Mouse (Mus musculus) intestine, postnatal 0 days (tissue): ENCODE measurements around the gene Ak5. TPM values are rescaled to one million over a fixed set of nuclear protein-coding genes. Genes with fewer than 3 reads are reported as not detected.
"Not testable (repeated sequence)": the region's sequence is repeated elsewhere in the genome, so short reads cannot be mapped to it uniquely, and the experiment has no call there.

Source experiments
- ATAC-seq: fragments of 200-750 bp; cut with Nextera tagmentation; 2 replicates; pipeline ENCODE4 v1.8.0; 2017; ENCODE audit warnings: mild to moderate bottlenecking, moderate TSS enrichment, moderate library complexity
- H3K27ac ChIP-seq: fragments of 300-500 bp; sonication (generic); 2 replicates; pipeline ENCODE4 v1.5.1; 2014; ENCODE audit warnings: mild to moderate bottlenecking, low read depth, low read length, moderate library complexity
- H3K27me3 ChIP-seq: fragments of 300-500 bp; sonication (generic); replicated peaks from 2 replicates; pipeline ENCODE4 v1.6.1; 2014; ENCODE audit warnings: low read length, mixed read lengths; ENCODE audit not compliant: control insufficient read depth, insufficient read depth
- H3K36me3 ChIP-seq: fragments of 300-500 bp; sonication (generic); 2 replicates; pipeline ENCODE4 v1.6.1; 2014; ENCODE audit warnings: mild to moderate bottlenecking, moderate library complexity; ENCODE audit not compliant: control insufficient read depth, insufficient read depth
- H3K4me1 ChIP-seq: fragments of 300-500 bp; sonication (generic); replicated peaks from 2 replicates; pipeline ENCODE4 v1.6.1; 2014; ENCODE audit warnings: antibody characterized with exemption, low read length, mixed read lengths; ENCODE audit not compliant: control insufficient read depth, insufficient read depth
- H3K4me2 ChIP-seq: fragments of 300-500 bp; sonication (generic); replicated peaks from 2 replicates; pipeline ENCODE4 v1.6.1; 2014; ENCODE audit warnings: low read depth, mild to moderate bottlenecking, moderate library complexity
- H3K4me3 ChIP-seq: fragments of 300-500 bp; sonication (generic); 2 replicates; pipeline ENCODE4 v1.5.1; 2014; ENCODE audit warnings: low read depth, low read length
- H3K9ac ChIP-seq: fragments of 300-500 bp; sonication (generic); 2 replicates; pipeline ENCODE4 v1.6.1; 2014; ENCODE audit warnings: mild to moderate bottlenecking, low read depth, low read length
- H3K9me3 ChIP-seq: fragments of 300-500 bp; sonication (generic); 2 replicates; pipeline ENCODE4 v1.6.1; 2016; ENCODE audit warnings: mixed run types; ENCODE audit not compliant: control insufficient read depth
- CTCF ChIP-seq: sonication (generic); IDR thresholded peaks from 2 replicates; pipeline ENCODE4 v1.5.1; 2016; ENCODE audit warnings: low read depth, mild to moderate bottlenecking, control low read depth, antibody characterized with exemption, moderate library complexity
- WGBS: fragments of 180-500 bp; shearing (Covaris S2); extraction: QIAGEN DNeasy Blood & Tissue Kit; methylation state at CpG from one replicate; pipeline ENCODE4 v1.1.7; 2014; 5-methylcytosine and 5-hydroxymethylcytosine counted together
- polyA plus RNA-seq: library from polyadenylated mRNA; unstranded; fragments of >200 nt; fragmentation: Nextera tagmentation; extraction: Ambion mirVana; gene quantifications from 2 replicates; pipeline ENCODE4 v1.2.1, GENCODE M21; 2015

Ak5 gene
- polyA plus RNA-seq, 1 experiment from 2014 or later = 0.33 TPM

DNA sequence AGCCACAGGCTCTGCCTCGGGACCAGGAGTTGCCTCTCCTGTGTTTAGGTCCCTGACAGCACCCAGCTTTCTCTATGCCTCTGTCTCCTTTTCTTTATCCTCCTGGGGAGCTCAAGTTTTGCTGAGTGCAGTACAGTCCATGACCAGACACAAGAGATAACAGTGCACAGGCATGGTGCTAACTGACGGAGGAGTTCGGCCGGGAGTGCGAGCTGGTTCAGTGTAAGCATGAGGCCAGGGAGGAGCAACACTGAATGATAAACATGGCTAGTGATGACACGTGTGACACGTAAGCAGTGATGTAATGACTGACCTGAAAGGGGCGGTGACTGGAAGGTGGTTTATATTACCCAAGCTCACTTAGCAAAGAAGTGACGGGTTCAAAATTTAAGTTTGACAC is 201.3 kb downstream of the Ak5 start:
- peaks cover 11% of the 10 kb centered on the region for H3K36me3 ChIP-seq
- no peak overlapping the region for H3K4me2 ChIP-seq
- peak; percentile 42; the same call in 1 of the 2 replicates for ATAC-seq
- H3K27me3 ChIP-seq = no peaks in the 10 kb centered on the region
- no peak overlapping the region for H3K27ac ChIP-seq
- no peak for TF ChIP-seq CTCF
- H3K4me3 ChIP-seq = no peak overlapping the region
- H3K9me3 ChIP-seq = no peaks in the 10 kb centered on the region
- H3K4me1 ChIP-seq = no peaks in the 10 kb centered on the region
- WGBS = 78% methylated on average over 9 of the region's 9 CpGs
- H3K9ac ChIP-seq = no peak overlapping the region

DNA sequence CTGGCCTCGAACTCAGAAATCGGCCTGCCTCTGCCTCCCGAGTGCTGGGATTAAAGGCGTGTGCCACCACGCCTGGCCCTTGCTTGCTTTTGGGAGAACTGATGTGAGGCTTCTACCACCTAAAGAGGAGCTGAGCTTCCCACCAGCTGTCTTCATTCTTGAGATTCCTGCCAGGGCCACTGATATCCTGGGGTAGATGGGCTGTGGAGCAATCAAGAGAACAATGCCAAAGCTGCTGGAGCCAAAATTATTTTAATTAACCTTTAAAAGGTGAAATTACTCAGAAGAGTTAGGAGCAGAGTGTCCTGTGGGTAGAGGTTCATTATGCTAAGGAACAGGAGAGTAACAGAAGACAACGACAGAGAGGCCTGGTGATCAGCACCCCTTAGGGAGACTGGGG is 202.8 kb downstream of the Ak5 start:
- peaks cover 17% of the 10 kb centered on the region for H3K36me3 ChIP-seq
- no peaks in the 10 kb centered on the region for H3K27me3 ChIP-seq
- no peaks in the 10 kb centered on the region for H3K4me1 ChIP-seq
- H3K4me2 ChIP-seq = no peak overlapping the region
- H3K4me3 ChIP-seq = no peak overlapping the region
- H3K27ac ChIP-seq = no peak overlapping the region
- no peak overlapping the region for H3K9ac ChIP-seq
- no peaks in the 10 kb centered on the region for H3K9me3 ChIP-seq
- TF ChIP-seq CTCF = no peak
- ATAC-seq = no peak
- 74% methylated on average over 4 of the region's 6 CpGs for WGBS

DNA sequence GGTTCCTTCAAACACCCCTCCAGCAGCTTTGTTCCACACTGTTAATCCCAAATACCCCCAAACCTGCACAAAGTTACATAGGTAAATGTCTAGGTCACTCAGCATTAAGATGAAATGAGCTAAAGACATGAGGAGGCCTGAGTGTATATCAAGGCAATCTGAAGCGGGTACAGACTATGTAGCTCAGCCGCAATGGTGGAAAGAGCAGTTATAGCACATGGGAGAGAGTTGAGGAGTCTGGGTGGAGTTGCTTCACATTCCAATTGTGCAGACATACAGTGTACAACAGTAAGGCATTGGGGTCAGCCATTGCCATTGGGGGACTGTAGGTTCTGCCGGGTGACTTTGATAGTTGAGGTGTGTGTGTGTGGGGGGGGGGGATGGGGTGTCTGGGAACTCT is 203.7 kb downstream of the Ak5 start:
- H3K36me3 ChIP-seq = peaks cover 17% of the 10 kb centered on the region
- no peak for TF ChIP-seq CTCF
- no peak overlapping the region for H3K4me2 ChIP-seq
- no peaks in the 10 kb centered on the region for H3K27me3 ChIP-seq
- no peaks in the 10 kb centered on the region for H3K4me1 ChIP-seq
- no peak for ATAC-seq
- WGBS = 97% methylated on average over 3 of the region's 3 CpGs
- H3K9me3 ChIP-seq = no peaks in the 10 kb centered on the region
- H3K4me3 ChIP-seq = no peak overlapping the region
- H3K9ac ChIP-seq = no peak overlapping the region
- no peak overlapping the region for H3K27ac ChIP-seq

DNA sequence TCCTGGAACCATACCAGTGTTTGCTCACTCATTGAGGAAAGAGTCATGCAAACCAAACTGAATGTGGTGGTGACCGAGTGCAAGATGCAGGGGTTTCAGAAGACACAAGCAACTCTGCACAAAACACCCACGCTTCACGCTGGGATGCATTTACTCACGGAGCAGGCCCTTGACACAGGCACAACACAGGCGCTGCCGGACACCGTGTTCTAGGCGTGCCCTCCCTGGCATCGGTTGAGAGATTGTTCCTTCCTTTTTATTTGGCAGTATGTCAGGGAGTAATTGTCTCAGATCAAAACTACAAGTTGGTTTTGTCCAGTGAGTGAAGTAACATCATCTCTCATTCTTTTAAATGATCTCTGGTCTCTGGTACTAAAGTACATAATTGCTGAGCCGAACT is 205.3 kb downstream of the Ak5 start:
- ATAC-seq = no peak
- Histone ChIP-seq H3K9ac (no peak overlapping the region), H3K36me3 (peaks cover 22% of the 10 kb centered on the region), H3K4me1 (no peaks in the 10 kb centered on the region), H3K4me2 (no peak overlapping the region), H3K27me3 (no peaks in the 10 kb centered on the region), H3K27ac (no peak overlapping the region), H3K9me3 (no peaks in the 10 kb centered on the region), H3K4me3 (no peak overlapping the region)
- 79% methylated on average over 10 of the region's 10 CpGs for WGBS
- TF ChIP-seq CTCF = no peak

DNA sequence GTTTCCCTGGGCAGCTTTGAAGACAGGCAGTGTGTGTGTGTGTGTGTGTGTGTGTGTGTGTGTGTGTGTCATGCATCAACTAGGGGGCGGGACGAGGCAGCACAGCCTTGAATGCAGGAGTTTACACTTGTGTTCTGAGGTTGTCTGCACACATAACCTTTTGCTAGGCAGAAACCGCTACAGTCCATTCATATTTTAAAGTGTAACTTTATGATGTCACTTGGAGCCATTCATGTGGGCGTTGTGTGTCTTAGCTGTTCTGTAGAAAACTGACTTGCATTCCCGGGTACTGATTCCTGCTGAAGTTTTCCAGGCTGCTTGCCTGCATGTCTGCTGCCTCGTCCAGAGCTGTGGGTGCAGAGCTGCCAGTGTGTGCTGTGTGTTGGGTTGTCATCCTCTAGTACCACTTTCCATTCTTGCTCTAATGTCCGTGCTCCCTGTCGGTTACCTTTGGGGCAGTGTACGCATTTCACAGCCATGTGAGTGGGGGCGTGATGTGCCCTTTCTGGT is 206.1 kb downstream of the Ak5 start:
- 77% methylated on average over 10 of the region's 10 CpGs for WGBS
- no peak overlapping the region for H3K27ac ChIP-seq
- no peak overlapping the region for H3K9ac ChIP-seq
- TF ChIP-seq CTCF = no peak
- no peaks in the 10 kb centered on the region for H3K27me3 ChIP-seq
- H3K4me2 ChIP-seq = no peak overlapping the region
- H3K9me3 ChIP-seq = no peaks in the 10 kb centered on the region
- no peak for ATAC-seq
- H3K36me3 ChIP-seq = peaks cover 29% of the 10 kb centered on the region
- no peak overlapping the region for H3K4me3 ChIP-seq
- no peaks in the 10 kb centered on the region for H3K4me1 ChIP-seq

DNA sequence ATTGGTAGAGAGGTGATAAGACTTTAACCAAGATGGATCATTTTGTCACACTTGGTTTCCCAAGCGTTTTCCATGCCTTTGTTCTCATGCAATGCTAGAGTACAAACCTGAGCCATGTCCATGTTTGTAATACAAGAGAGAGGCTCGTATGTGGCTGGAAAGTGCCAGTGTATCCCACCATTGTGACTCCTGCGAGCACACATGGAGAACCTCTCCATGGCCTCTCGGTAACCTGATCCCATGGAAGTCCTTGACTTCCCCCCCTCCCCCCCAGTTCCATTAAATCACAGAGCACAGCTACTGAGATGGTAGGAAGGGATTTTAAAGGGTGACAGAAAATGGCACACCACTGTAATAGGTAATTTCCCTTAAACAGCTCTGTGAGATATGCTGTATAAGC is 207.4 kb downstream of the Ak5 start:
- no peak for ATAC-seq
- no peak for TF ChIP-seq CTCF
- Histone ChIP-seq H3K4me1 (no peaks in the 10 kb centered on the region), H3K4me2 (no peak overlapping the region), H3K9me3 (no peaks in the 10 kb centered on the region), H3K27ac (no peak overlapping the region), H3K36me3 (peaks cover 41% of the 10 kb centered on the region), H3K9ac (no peak overlapping the region), H3K27me3 (no peaks in the 10 kb centered on the region), H3K4me3 (no peak overlapping the region)
- 66% methylated on average over 4 of the region's 4 CpGs for WGBS

DNA sequence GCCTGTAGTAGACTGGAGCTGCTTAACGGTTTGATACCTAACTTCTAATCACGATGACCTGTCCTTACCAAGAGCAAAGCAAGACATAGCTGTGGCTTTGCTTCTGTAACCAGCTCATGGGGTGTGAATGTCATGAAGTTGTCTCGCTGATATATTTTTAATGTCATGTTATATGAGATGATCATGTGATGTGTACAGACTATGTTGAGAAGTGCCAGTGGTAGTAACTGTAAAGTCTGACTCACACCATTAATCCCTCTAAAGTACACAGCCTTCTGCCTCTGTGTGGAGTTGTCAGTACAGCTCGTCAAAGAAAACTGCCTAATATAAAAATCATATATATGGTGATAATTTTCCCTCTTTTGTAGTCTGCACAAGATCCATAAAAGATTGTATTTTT is 209.3 kb downstream of the Ak5 start:
- ATAC-seq, H3K27me3 ChIP-seq, H3K9ac ChIP-seq, H3K4me2 ChIP-seq, H3K4me3 ChIP-seq, H3K27ac ChIP-seq, H3K4me1 ChIP-seq, H3K9me3 ChIP-seq: not testable (repeated sequence)
- 79% methylated on average over 4 of the region's 4 CpGs for WGBS
- peaks cover 56% of the 10 kb centered on the region for H3K36me3 ChIP-seq
